10 mouse cellular contexts compared by ENCODE assay signal in the genomic region with DNA sequence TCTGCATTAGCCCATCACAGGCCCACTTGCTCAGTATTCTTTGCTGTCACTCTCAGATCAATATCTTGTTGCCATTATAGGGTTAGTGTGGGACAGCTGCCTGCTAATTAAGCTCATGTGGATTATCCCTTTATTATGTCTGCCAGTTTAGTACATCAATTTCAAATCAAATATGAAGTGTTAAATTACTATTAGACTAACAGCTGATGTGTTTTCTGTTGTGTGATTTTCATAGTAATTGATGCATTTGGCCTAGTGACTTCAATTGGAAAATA. TPM values are rescaled to one million over a fixed set of nuclear protein-coding genes. Genes with fewer than 3 reads are reported as not detected.
DNase-seq lines count a peak whose midpoint lies in the region; ATAC-seq lines count a peak whose summit lies in the region.
"Had no signal": no experiment of that assay in that cellular context is flagged by ENCODE, and none has a peak within 500 bp of the region (broad histone marks: within the 10 kb centered on the region; RNA-seq: fewer than 3 reads in every experiment).

No protein-coding gene starts in this region.

- no peak overlapping the region for H3K4me3 ChIP-seq in forebrain, embryonic 11.5 days (ENCODE audit: low read depth, low read length)
- no peak overlapping the region for H3K4me3 ChIP-seq in forebrain, embryonic 10.5 days
- H3K4me3 ChIP-seq in hindbrain, embryonic 13.5 days = no peak overlapping the region
- H3K4me3 ChIP-seq in hindbrain, embryonic 16.5 days (ENCODE audit: low read length) = no peak overlapping the region
- H3K4me3 ChIP-seq in midbrain, embryonic 15.5 days = no peak overlapping the region
- H3K4me3 ChIP-seq in midbrain, embryonic 11.5 days (ENCODE audit: low read depth, low read length) = no peak overlapping the region
- no peak overlapping the region for H3K4me3 ChIP-seq in neural tube, embryonic 15.5 days (replicated peaks)

- DNase-seq in forebrain, embryonic 11.5 days (ENCODE audit: low spot score) = no peak
- no peak for DNase-seq in forebrain, embryonic 10.5 days (ENCODE audit: extremely low spot score, low spot score)
- no peak for DNase-seq in midbrain, embryonic 11.5 days (ENCODE audit: low spot score, missing footprints)
- no peak for DNase-seq in adipocyte (ENCODE audit: low spot score)
- DNase-seq: right cerebral cortex, postnatal 4 days had no signal

- ATAC-seq in forebrain, embryonic 11.5 days (replicated peaks; ENCODE audit: low FRiP score) = no peak
- peak; percentile 56 for ATAC-seq in hindbrain, embryonic 13.5 days (ENCODE audit: low FRiP score)
- ATAC-seq in hindbrain, embryonic 16.5 days = no peak
- ATAC-seq in midbrain, embryonic 15.5 days (replicated peaks) = no peak
- no peak for ATAC-seq in midbrain, embryonic 11.5 days (ENCODE audit: low FRiP score)
- ATAC-seq in neural tube, embryonic 15.5 days (ENCODE audit: low FRiP score) = no peak

- H3K9ac ChIP-seq in forebrain, embryonic 11.5 days (ENCODE audit: low read length) = no peak overlapping the region
- peak overlapping the region; percentile 15; the same call in 1 of the 2 replicates for H3K9ac ChIP-seq in hindbrain, embryonic 13.5 days
- H3K9ac ChIP-seq in hindbrain, embryonic 16.5 days (ENCODE audit: low read depth, low read length) = no peak overlapping the region
- no peak overlapping the region for H3K9ac ChIP-seq in midbrain, embryonic 15.5 days
- no peak overlapping the region for H3K9ac ChIP-seq in midbrain, embryonic 11.5 days (ENCODE audit: low read length)
- no peak overlapping the region for H3K9ac ChIP-seq in neural tube, embryonic 15.5 days (replicated peaks)

- no peaks in the 10 kb centered on the region for H3K36me3 ChIP-seq in forebrain, embryonic 11.5 days (ENCODE audit: control insufficient read depth, insufficient read depth, low read length)
- H3K36me3 ChIP-seq in forebrain, embryonic 10.5 days (replicated peaks) = peaks cover 7% of the 10 kb centered on the region; the same call in 1 of the 2 replicates
- H3K36me3 ChIP-seq in hindbrain, embryonic 13.5 days = peaks cover 6% of the 10 kb centered on the region; the same call in 1 of the 2 replicates
- no peaks in the 10 kb centered on the region for H3K36me3 ChIP-seq in hindbrain, embryonic 16.5 days (ENCODE audit: control insufficient read depth, insufficient read depth, low read length)
- H3K36me3 ChIP-seq in midbrain, embryonic 15.5 days (replicated peaks) = no peaks in the 10 kb centered on the region
- no peaks in the 10 kb centered on the region for H3K36me3 ChIP-seq in midbrain, embryonic 11.5 days (ENCODE audit: control insufficient read depth, insufficient read depth, low read length)
- H3K36me3 ChIP-seq in neural tube, embryonic 15.5 days = no peaks in the 10 kb centered on the region; the same call in 1 of the 2 replicates

- H3K27ac ChIP-seq in forebrain, embryonic 11.5 days (ENCODE audit: low read depth, low read length) = peak overlapping the region; percentile 43; the same call in 1 of the 2 replicates
- no peak overlapping the region for H3K27ac ChIP-seq in forebrain, embryonic 10.5 days
- H3K27ac ChIP-seq in hindbrain, embryonic 13.5 days = peak overlapping the region; percentile 69
- H3K27ac ChIP-seq in hindbrain, embryonic 16.5 days (ENCODE audit: low read depth, low read length) = no peak overlapping the region
- H3K27ac ChIP-seq in midbrain, embryonic 15.5 days = 0 out of 2 replicates have a peak overlapping the region, but pooled peaks have one; percentile 30
- no peak overlapping the region for H3K27ac ChIP-seq in midbrain, embryonic 11.5 days (ENCODE audit: low read depth, low read length)
- H3K27ac ChIP-seq in neural tube, embryonic 15.5 days (replicated peaks) = peak overlapping the region; percentile 48; the same call in 1 of the 2 replicates
- H3K27ac ChIP-seq: macrophage had no signal

- H3K9me3 ChIP-seq in forebrain, embryonic 11.5 days (ENCODE audit: control insufficient read depth, low read length) = no peaks in the 10 kb centered on the region
- no peaks in the 10 kb centered on the region for H3K9me3 ChIP-seq in forebrain, embryonic 10.5 days
- H3K9me3 ChIP-seq in hindbrain, embryonic 13.5 days = no peaks in the 10 kb centered on the region
- no peaks in the 10 kb centered on the region for H3K9me3 ChIP-seq in hindbrain, embryonic 16.5 days (ENCODE audit: control insufficient read depth, low read length)
- no peaks in the 10 kb centered on the region for H3K9me3 ChIP-seq in midbrain, embryonic 15.5 days
- H3K9me3 ChIP-seq in midbrain, embryonic 11.5 days (ENCODE audit: control insufficient read depth, low read length) = no peaks in the 10 kb centered on the region
- H3K9me3 ChIP-seq in neural tube, embryonic 15.5 days (replicated peaks) = no peaks in the 10 kb centered on the region

- no peaks in the 10 kb centered on the region for H3K27me3 ChIP-seq in forebrain, embryonic 11.5 days (ENCODE audit: control insufficient read depth, insufficient read depth, low read length)
- no peaks in the 10 kb centered on the region for H3K27me3 ChIP-seq in forebrain, embryonic 10.5 days (ENCODE audit: poor library complexity, severe bottlenecking)
- H3K27me3 ChIP-seq in hindbrain, embryonic 13.5 days = no peaks in the 10 kb centered on the region
- H3K27me3 ChIP-seq in hindbrain, embryonic 16.5 days (replicated peaks; ENCODE audit: control insufficient read depth, insufficient read depth, low read length) = no peaks in the 10 kb centered on the region
- H3K27me3 ChIP-seq in midbrain, embryonic 15.5 days (replicated peaks) = no peaks in the 10 kb centered on the region
- no peaks in the 10 kb centered on the region for H3K27me3 ChIP-seq in midbrain, embryonic 11.5 days (ENCODE audit: control insufficient read depth, insufficient read depth, low read length)
- no peaks in the 10 kb centered on the region for H3K27me3 ChIP-seq in neural tube, embryonic 15.5 days (replicated peaks)

- no peaks in the 10 kb centered on the region for H3K4me1 ChIP-seq in forebrain, embryonic 11.5 days (replicated peaks; ENCODE audit: control insufficient read depth, insufficient read depth, low read length)
- peaks cover 40% of the 10 kb centered on the region for H3K4me1 ChIP-seq in forebrain, embryonic 10.5 days
- H3K4me1 ChIP-seq in hindbrain, embryonic 13.5 days (replicated peaks) = peaks cover 60% of the 10 kb centered on the region
- H3K4me1 ChIP-seq in hindbrain, embryonic 16.5 days (ENCODE audit: control insufficient read depth, insufficient read depth, low read depth, low read length) = peaks cover 31% of the 10 kb centered on the region
- peaks cover 40% of the 10 kb centered on the region for H3K4me1 ChIP-seq in midbrain, embryonic 15.5 days
- peaks cover 12% of the 10 kb centered on the region for H3K4me1 ChIP-seq in midbrain, embryonic 11.5 days (ENCODE audit: control insufficient read depth, insufficient read depth, low read length)
- H3K4me1 ChIP-seq in neural tube, embryonic 15.5 days = peaks cover 54% of the 10 kb centered on the region

- H3K4me2 ChIP-seq in forebrain, embryonic 11.5 days (ENCODE audit: low read depth, low read length, severe bottlenecking) = no peak overlapping the region
- no peak overlapping the region for H3K4me2 ChIP-seq in hindbrain, embryonic 13.5 days
- H3K4me2 ChIP-seq in hindbrain, embryonic 16.5 days (ENCODE audit: low read length) = no peak overlapping the region
- H3K4me2 ChIP-seq in midbrain, embryonic 15.5 days = no peak overlapping the region
- no peak overlapping the region for H3K4me2 ChIP-seq in midbrain, embryonic 11.5 days
- no peak overlapping the region for H3K4me2 ChIP-seq in neural tube, embryonic 15.5 days

RNA-seq across cellular contexts. Expression of gene Daam1, which starts 25.5 kb away (rescaled TPM):
- 16.8 and 17.7 TPM in 2 replicates for polyA plus RNA-seq in forebrain, embryonic 11.5 days (2014; fragmentation: Nextera tagmentation; extraction: Ambion mirVana)
- polyA plus RNA-seq in forebrain, embryonic 10.5 days (2016; fragmentation: Nextera tagmentation; extraction: Ambion mirVana) = 7.7 and 7.9 TPM in 2 replicates
- polyA plus RNA-seq in hindbrain, embryonic 13.5 days (2015; fragmentation: Nextera tagmentation; extraction: Ambion mirVana) = 25.0 and 27.4 TPM in 2 replicates
- polyA plus RNA-seq in hindbrain, embryonic 16.5 days (2015; fragmentation: Nextera tagmentation; extraction: Ambion mirVana) = 26.6 and 28.4 TPM in 2 replicates
- polyA plus RNA-seq in midbrain, embryonic 15.5 days (2015; fragmentation: Nextera tagmentation; extraction: Ambion mirVana) = 28.1 and 31.4 TPM in 2 replicates
- 19.9 and 22.5 TPM in 2 replicates for polyA plus RNA-seq in midbrain, embryonic 11.5 days (2014; fragmentation: Nextera tagmentation; extraction: Ambion mirVana)
- polyA plus RNA-seq in neural tube, embryonic 15.5 days (2015; fragmentation: Nextera tagmentation; extraction: Ambion mirVana) = 21.4 and 24.1 TPM in 2 replicates

Comparison
In these comparisons a context has a peak if more than half of its experiments do, and no peak if none do; other contexts are left out.
1. H3K27ac ChIP-seq: peak in forebrain, embryonic 11.5 days (single experiment), hindbrain, embryonic 13.5 days (single experiment), midbrain, embryonic 15.5 days (single experiment) and neural tube, embryonic 15.5 days (single experiment); none in forebrain, embryonic 10.5 days (single experiment), hindbrain, embryonic 16.5 days (single experiment) and midbrain, embryonic 11.5 days (single experiment).